Mouse (Mus musculus) MEL (cell line): ENCODE data around the gene H2-Q6.
"Not testable (repeated sequence)": the region's sequence is repeated elsewhere in the genome, so short reads cannot be mapped to it uniquely, and the experiment has no call there.

Experiments used
- CTCF ChIP-seq, 3 experiments: IDR thresholded peaks in 2 of 3; conservative IDR thresholded peaks in 1 of 3; 2 replicates each; pipeline ENCODE4 v1.5.1; 2011 to 2012; ENCODE audit warnings: low read length in 3 of 3, low read depth in 2 of 3, mild to moderate bottlenecking in 2 of 3, improper control_type of control experiment in 1 of 3, inconsistent platforms in 1 of 3, mixed read lengths in 1 of 3, moderate library complexity in 1 of 3; ENCODE audit not compliant: control insufficient read depth in 1 of 3, insufficient read depth in 1 of 3, poor library complexity in 1 of 3, severe bottlenecking in 1 of 3
- EP300 ChIP-seq, 2 experiments: IDR thresholded peaks; 2 replicates each; pipeline ENCODE4 v1.6.1; 2011; ENCODE audit warnings: improper control_type of control experiment in 2 of 2, low read length in 2 of 2, low read depth in 1 of 2, mild to moderate bottlenecking in 1 of 2
- MAX ChIP-seq: IDR thresholded peaks from 2 replicates; pipeline ENCODE4 v1.6.1; 2011; ENCODE audit warnings: low read length, improper control_type of control experiment
- NRF1 ChIP-seq: IDR thresholded peaks from 2 replicates; pipeline ENCODE4 v1.6.1; 2014; ENCODE audit warnings: low read depth, mild to moderate bottlenecking, inconsistent platforms, low read length, improper control_type of control experiment, moderate library complexity; ENCODE audit not compliant: poor library complexity, insufficient read depth, severe bottlenecking
- ZNF384 ChIP-seq: IDR thresholded peaks from 2 replicates; pipeline ENCODE4 v1.6.1; 2012; ENCODE audit warnings: low read depth, mild to moderate bottlenecking, inconsistent platforms, low read length, improper control_type of control experiment

DNA sequence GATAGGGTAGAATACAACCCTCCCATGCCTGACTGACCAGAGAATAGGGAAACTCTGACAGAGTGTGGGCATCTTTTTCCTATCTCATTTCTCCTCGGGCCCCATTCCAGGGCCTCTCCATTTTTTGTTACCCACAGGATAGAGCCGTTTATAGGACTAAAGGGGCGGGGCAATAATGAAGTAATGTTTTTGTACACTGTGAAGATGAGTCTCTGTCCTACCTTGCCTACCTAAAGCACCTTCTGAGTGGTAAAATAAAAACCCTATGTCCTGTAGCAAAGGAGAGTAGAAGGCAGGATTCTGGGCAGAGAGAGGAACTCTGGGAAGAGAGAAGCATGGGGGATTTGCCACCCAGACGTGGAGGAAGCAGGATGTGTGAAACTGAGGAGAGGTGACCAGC, 5.1 kb upstream of the H2-Q6 start:
- TF ChIP-seq ZNF384; NRF1; EP300 (IDR thresholded peaks at IDR 0.05; ENCODE audit: low read depth in 1 of 2, low read length in 2 of 2); CTCF (IDR thresholded peaks at IDR 0.05 in 2 of 3, conservative IDR thresholded peaks at IDR 0.05 in 1 of 3; ENCODE audit: control insufficient read depth in 1 of 3, insufficient read depth in 1 of 3, low read depth in 2 of 3, low read length in 3 of 3, poor library complexity in 1 of 3, severe bottlenecking in 1 of 3); MAX: not testable (repeated sequence)
